Mouse (Mus musculus) midbrain, embryonic 16.5 days (tissue): ENCODE results near the gene Pcp4l1. TPM values are rescaled to one million over a fixed set of nuclear protein-coding genes. Genes with fewer than 3 reads are reported as not detected.
A peak's percentile ranks its signal among the peaks of the same experiment; 100 is the strongest.
"Not testable (repeated sequence)": the region's sequence is repeated elsewhere in the genome, so short reads cannot be mapped to it uniquely, and the experiment has no call there.

Experiments
- ATAC-seq: fragments of 200-750 bp; cut with Nextera tagmentation; 2 replicates; pipeline ENCODE4 v1.8.0; 2017; ENCODE audit warnings: moderate TSS enrichment
- H3K27ac ChIP-seq: fragments of 300-500 bp; sonication (generic); 2 replicates; pipeline ENCODE4 v1.5.1; 2014; ENCODE audit warnings: mild to moderate bottlenecking, low read length, mixed read lengths
- H3K27me3 ChIP-seq: fragments of 300-500 bp; sonication (generic); 2 replicates; pipeline ENCODE4 v1.6.1; 2014; ENCODE audit warnings: low read depth, low read length, mixed read lengths; ENCODE audit not compliant: control insufficient read depth, insufficient read depth
- H3K36me3 ChIP-seq: fragments of 300-500 bp; sonication (generic); 2 replicates; pipeline ENCODE4 v1.6.1; 2014; ENCODE audit warnings: mild to moderate bottlenecking, low read length, moderate library complexity, mixed read lengths; ENCODE audit not compliant: control insufficient read depth, insufficient read depth
- H3K4me1 ChIP-seq: fragments of 300-500 bp; sonication (generic); 2 replicates; pipeline ENCODE4 v1.6.1; 2014; ENCODE audit warnings: mild to moderate bottlenecking, low read length, mixed read lengths; ENCODE audit not compliant: control insufficient read depth, insufficient read depth
- H3K4me2 ChIP-seq: fragments of 300-500 bp; sonication (generic); 2 replicates; pipeline ENCODE4 v1.6.1; 2014; ENCODE audit warnings: mild to moderate bottlenecking, low read length, mixed read lengths
- H3K4me3 ChIP-seq: fragments of 300-500 bp; sonication (generic); 2 replicates; pipeline ENCODE4 v1.5.1; 2014; ENCODE audit warnings: low read depth, mild to moderate bottlenecking, low read length, moderate library complexity, mixed read lengths
- H3K9ac ChIP-seq: fragments of 300-500 bp; sonication (generic); 2 replicates; pipeline ENCODE4 v1.6.1; 2014; ENCODE audit warnings: low read depth, low read length, mixed read lengths
- H3K9me3 ChIP-seq: fragments of 300-500 bp; sonication (generic); replicated peaks from 2 replicates; pipeline ENCODE4 v1.6.1; 2014; ENCODE audit warnings: mild to moderate bottlenecking, low read length, mixed read lengths; ENCODE audit not compliant: control insufficient read depth, poor library complexity, severe bottlenecking
- WGBS: fragments of 180-500 bp; shearing (Covaris S2); extraction: QIAGEN DNeasy Blood & Tissue Kit; methylation state at CpG from one replicate; pipeline ENCODE4 v1.1.7; 2014; 5-methylcytosine and 5-hydroxymethylcytosine counted together
- polyA plus RNA-seq: library from polyadenylated mRNA; unstranded; fragments of >200 nt; fragmentation: Nextera tagmentation; extraction: Ambion mirVana; gene quantifications from 2 replicates; pipeline ENCODE4 v1.2.1, GENCODE M21; 2015

The Pcp4l1 gene
- polyA plus RNA-seq, 1 experiment from 2014 or later, result 20.7 TPM

GRCm38 (mm10) chr1:171162526-171162925, 33.5 kb downstream of the Pcp4l1 start:
- H3K9me3 ChIP-seq, result no peaks in the 10 kb centered on the region
- no peak overlapping the region for H3K9ac ChIP-seq
- no peak overlapping the region for H3K4me2 ChIP-seq
- no peak overlapping the region for H3K27ac ChIP-seq
- peaks cover 10% of the 10 kb centered on the region for H3K27me3 ChIP-seq
- no peak overlapping the region for H3K4me3 ChIP-seq
- no peaks in the 10 kb centered on the region for H3K36me3 ChIP-seq
- ATAC-seq, result no peak
- H3K4me1 ChIP-seq, result peaks cover 3% of the 10 kb centered on the region; the same call in 1 of the 2 replicates
- 87% methylated on average over 3 of the region's 3 CpGs for WGBS

GRCm38 (mm10) chr1:171159485-171159975, 36.5 kb downstream of the Pcp4l1 start:
- 5% methylated on average over 15 of the region's 15 CpGs for WGBS
- Histone ChIP-seq H3K4me1 (peaks cover 3% of the 10 kb centered on the region; the same call in 1 of the 2 replicates), H3K9ac (no peak overlapping the region), H3K36me3 (no peaks in the 10 kb centered on the region), H3K9me3 (no peaks in the 10 kb centered on the region), H3K4me2 (peak overlapping the region; percentile 34), H3K27me3 (peaks cover 10% of the 10 kb centered on the region), H3K4me3 (peak overlapping the region; percentile 6; the same call in 1 of the 2 replicates), H3K27ac (no peak overlapping the region)
- no peak for ATAC-seq

GRCm38 (mm10) chr1:171157965-171158364, 38.1 kb downstream of the Pcp4l1 start:
- peaks cover 10% of the 10 kb centered on the region for H3K27me3 ChIP-seq
- no peaks in the 10 kb centered on the region for H3K9me3 ChIP-seq
- no peak overlapping the region for H3K27ac ChIP-seq
- no peaks in the 10 kb centered on the region for H3K36me3 ChIP-seq
- no peak overlapping the region for H3K9ac ChIP-seq
- ATAC-seq, result no peak
- peaks cover 3% of the 10 kb centered on the region; the same call in 1 of the 2 replicates for H3K4me1 ChIP-seq
- H3K4me3 ChIP-seq, result no peak overlapping the region
- no peak overlapping the region for H3K4me2 ChIP-seq

- no peak for ATAC-seq
- Histone ChIP-seq H3K4me2 (no peak overlapping the region), H3K4me3 (no peak overlapping the region), H3K27ac (no peak overlapping the region), H3K9me3 (no peaks in the 10 kb centered on the region), H3K9ac (no peak overlapping the region), H3K4me1 (peaks cover 3% of the 10 kb centered on the region; the same call in 1 of the 2 replicates), H3K36me3 (no peaks in the 10 kb centered on the region), H3K27me3 (peaks cover 10% of the 10 kb centered on the region)
- WGBS, result 76% methylated on average over 3 of the region's 3 CpGs
Measured at GRCm38 (mm10) chr1:171156644-171157043, 39.4 kb downstream of the Pcp4l1 start.

- Histone ChIP-seq H3K27ac (no peak overlapping the region), H3K9me3 (no peaks in the 10 kb centered on the region), H3K9ac (no peak overlapping the region), H3K36me3 (no peaks in the 10 kb centered on the region), H3K27me3 (no peaks in the 10 kb centered on the region), H3K4me2 (no peak overlapping the region), H3K4me1 (peaks cover 15% of the 10 kb centered on the region), H3K4me3 (no peak overlapping the region)
- no peak for ATAC-seq
- 83% methylated on average over 4 of the region's 4 CpGs for WGBS
Measured at GRCm38 (mm10) chr1:171151966-171152365, 44.1 kb downstream of the Pcp4l1 start.

GRCm38 (mm10) chr1:171150838-171151391, 45.2 kb downstream of the Pcp4l1 start:
- Histone ChIP-seq H3K4me1 (peaks cover 15% of the 10 kb centered on the region), H3K4me3 (peak overlapping the region; percentile 97), H3K4me2 (peak overlapping the region; percentile 71), H3K9ac (peak overlapping the region; percentile 60), H3K36me3 (no peaks in the 10 kb centered on the region), H3K27me3 (no peaks in the 10 kb centered on the region), H3K27ac (peak overlapping the region; percentile 77), H3K9me3 (no peaks in the 10 kb centered on the region)
- WGBS, result 5% methylated on average over 18 of the region's 18 CpGs
- peak; percentile 41 for ATAC-seq

GRCm38 (mm10) chr1:171149974-171150760, 45.9 kb downstream of the Pcp4l1 start, which contains the start of the genes Sdhc and Mpz:
Gene Sdhc, minus strand, starts transcription at chr1:171150603.
Gene Mpz, plus strand, starts transcription at chr1:171150711.
- ATAC-seq, result peak; percentile 97
- Histone ChIP-seq H3K9ac (peak within 1 kb of the TSS; percentile 92), H3K4me2 (peak within 1 kb of the TSS; percentile 71), H3K9me3 (no peaks in the 10 kb centered on the region), H3K27me3 (no peaks in the 10 kb centered on the region), H3K27ac (peak within 1 kb of the TSS; percentile 86), H3K4me3 (peak within 1 kb of the TSS; percentile 97), H3K4me1 (peaks cover 15% of the 10 kb centered on the region), H3K36me3 (no peaks in the 10 kb centered on the region; the same call in 1 of the 2 replicates)
- WGBS, result under 1% methylated on average over 34 of the region's 34 CpGs

- 91% methylated on average over 9 of the region's 11 CpGs for WGBS
- not testable (repeated sequence) for H3K4me2 ChIP-seq, H3K4me3 ChIP-seq, H3K27me3 ChIP-seq, H3K9ac ChIP-seq, H3K27ac ChIP-seq, H3K9me3 ChIP-seq, ATAC-seq, H3K4me1 ChIP-seq
- peaks cover 16% of the 10 kb centered on the region for H3K36me3 ChIP-seq
Measured at GRCm38 (mm10) chr1:171142981-171143380, 53.1 kb downstream of the Pcp4l1 start.
